Mouse (Mus musculus) erythroblast, adult 5-6 weeks (primary cell): Measurements from ENCODE around the gene Fdps. TPM values are rescaled to one million over a fixed set of nuclear protein-coding genes. Genes with fewer than 3 reads are reported as not detected.
"Not testable (repeated sequence)": the region's sequence is repeated elsewhere in the genome, so short reads cannot be mapped to it uniquely, and the experiment has no call there.

Source experiments
- ATAC-seq: replicated peaks from 2 replicates; pipeline ENCODE4 v1.8.0; 2016; ENCODE audit warnings: moderate number of reproducible peaks, mild to moderate bottlenecking, moderate TSS enrichment, inconsistent platforms; ENCODE audit not compliant: poor library complexity, low FRiP score, severe bottlenecking
- total RNA-seq, 2 experiments: library from RNA; stranded (forward) in 1 of 2; stranded (reverse) in 1 of 2; fragments of 150-400 nt in 1 of 2; fragments of 200-764, 138-1000 nt in 1 of 2; gene quantifications; 2 replicates each; pipeline versions ENCODE4 v1.2.3 to v1.2.4; 2015 to 2017; ENCODE audit warnings: low replicate concordance in 2 of 2

Fdps gene
- total RNA-seq, 2 experiments from 2014 or later, result 33.6 to 47.8 TPM

DNA sequence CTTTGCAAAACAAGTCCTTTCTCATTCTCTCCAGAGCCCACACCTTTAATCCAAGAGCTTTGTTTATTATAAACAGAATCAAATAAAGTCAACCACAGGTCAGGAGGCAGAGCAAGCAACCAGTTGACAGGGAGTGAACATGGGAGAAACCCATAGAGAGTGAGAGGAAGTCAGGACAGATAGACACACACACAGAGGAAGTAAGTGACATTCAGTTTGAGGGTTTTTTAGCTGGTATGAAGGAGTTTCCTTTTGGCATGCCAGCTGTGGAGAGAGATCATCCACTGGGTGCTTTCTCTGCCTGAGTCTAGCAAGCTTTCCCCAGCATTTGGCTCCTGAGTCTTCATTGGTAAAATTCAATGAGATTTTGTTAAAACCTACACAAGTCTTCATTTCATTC, 5.1 kb upstream of the Fdps start:
- ATAC-seq, result no peak

DNA sequence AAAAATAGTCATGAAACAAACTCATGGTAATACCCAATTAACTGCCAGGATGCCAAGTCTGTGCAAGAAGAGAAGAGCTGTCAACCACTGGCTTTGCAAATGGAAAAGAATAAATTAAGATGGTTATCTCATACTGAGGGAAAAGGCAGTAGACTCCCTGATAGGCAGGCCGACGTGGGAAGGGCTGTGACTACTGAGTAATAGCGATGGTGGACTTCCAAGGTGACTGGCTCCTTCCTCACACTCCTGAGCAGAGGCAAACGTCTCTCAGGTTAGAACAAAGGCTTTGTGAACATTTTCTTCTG, 1.5 kb upstream of the Fdps start:
- no peak for ATAC-seq

DNA sequence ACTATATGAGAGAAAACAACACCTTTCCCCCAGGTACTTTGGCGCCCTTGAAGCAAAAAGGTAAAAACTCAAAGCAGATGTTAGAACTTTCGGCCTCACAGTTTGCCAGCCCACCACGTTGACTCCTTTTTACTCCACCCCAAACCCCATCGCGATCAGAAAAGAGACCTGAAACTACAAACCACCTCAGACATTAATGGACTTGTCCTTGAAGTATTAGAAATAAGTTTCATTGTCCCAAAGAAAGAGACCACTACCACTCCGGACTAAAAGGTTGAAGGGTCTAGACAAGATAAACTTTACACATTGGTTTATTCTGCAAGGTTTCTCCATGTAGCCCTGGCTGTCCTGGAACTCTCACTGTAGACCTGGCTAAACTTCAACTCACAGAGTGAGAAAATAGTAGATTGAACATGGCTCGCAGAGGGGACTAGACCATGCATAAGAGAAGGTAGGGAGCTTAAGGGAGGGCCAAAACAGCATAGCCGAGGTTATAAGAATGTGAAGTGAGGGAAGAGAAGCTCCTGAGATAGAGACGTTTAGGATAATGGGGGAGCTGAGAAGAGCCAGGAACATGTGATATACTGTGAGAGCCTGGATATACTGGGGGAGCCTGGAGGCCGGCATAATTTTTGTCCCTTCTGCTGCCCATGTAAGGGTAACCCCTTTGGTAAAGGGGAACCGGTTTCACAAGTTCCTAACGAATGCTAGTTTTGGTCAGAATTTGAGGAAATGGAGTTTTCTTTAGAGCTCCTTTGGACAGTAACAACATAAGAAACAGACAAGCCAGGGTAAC, 934 bp upstream of the Fdps start:
- no peak for ATAC-seq

DNA sequence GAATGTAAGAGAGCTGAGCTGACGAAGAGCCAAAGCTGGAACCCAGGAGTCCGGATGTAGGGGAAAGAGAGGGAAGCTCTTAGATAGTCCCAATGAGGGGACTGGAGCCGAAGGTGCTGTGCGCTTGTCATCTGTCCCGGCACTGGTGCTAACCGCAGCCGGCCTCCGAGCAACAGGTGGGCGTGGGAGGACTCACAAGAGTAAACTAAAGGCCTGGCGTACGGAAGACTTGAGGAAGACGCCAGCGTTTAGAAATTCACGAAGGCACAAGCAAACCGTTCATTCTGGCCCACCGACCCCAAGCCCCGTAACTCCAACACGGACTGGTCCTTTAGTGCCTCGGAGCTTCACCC, 324 bp downstream of the Fdps start:
- ATAC-seq, result peak; percentile 61

DNA sequence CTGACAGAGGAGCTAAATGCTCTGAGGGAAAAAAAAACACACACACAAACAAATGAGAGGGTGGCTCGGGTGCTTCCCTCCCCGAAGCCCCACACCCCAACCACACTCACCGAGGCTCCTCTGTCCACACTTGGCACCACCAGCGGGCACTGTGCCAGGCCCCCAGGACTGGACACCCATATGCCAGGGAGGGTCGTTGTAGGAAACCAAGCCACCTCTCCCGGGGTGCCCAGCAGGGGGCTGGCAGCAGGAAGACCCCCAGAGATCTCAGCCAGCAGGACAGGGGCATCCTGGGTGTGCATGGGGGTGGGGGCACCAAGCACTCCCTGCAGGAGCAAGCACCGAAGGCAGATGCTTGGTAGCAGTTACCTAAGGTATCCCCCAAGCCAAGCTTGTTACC, 948 bp downstream of the Fdps start, which contains the start of gene Gm43738:
TSS of gene Gm43738 (minus strand) at position 289 of the 400 bp plus-strand sequence.
- ATAC-seq, result no peak

DNA sequence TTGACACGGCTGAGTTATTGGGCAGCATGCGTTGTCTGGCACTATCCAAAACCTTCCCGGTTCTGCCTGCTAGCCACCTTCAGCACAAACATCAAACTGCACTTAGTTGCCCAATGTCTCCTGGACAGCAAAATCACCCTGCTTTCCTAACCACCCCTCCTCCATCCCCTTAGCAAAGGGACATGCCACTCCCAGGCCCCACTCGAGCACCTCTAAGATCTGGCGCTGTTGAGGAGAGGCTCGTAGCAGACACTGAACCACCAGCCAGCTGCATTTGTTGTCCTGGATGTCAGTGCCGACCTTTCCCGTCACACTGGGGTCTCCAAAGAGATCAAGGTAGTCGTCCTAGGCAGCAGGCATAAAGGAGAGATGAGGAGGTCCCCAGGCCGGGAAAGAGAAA, 7.7 kb downstream of the Fdps start:
- no peak for ATAC-seq

DNA sequence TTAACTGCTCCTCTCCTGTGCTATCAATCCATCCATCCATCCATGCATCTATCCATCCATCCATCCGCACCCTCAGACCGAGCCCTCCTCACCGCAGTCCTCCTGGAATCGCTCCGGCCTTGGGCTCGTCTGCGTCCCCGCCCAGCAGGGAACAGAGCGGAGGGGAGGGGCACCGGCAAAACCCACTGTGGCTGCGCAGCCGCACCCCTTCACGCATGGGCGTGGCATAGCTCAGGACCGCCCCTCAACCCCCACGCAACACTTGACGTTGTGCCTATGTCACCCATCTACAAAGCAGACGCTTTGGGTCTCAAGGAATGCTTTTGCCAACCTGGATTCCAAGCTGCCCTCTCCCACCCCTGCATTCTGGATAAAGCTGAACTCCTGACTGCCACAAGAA, 8.6 kb downstream of the Fdps start, which contains the start of gene Rusc1:
TSS of gene Rusc1 (minus strand) at position 137 of the 400 bp plus-strand sequence.
- ATAC-seq, result no peak

DNA sequence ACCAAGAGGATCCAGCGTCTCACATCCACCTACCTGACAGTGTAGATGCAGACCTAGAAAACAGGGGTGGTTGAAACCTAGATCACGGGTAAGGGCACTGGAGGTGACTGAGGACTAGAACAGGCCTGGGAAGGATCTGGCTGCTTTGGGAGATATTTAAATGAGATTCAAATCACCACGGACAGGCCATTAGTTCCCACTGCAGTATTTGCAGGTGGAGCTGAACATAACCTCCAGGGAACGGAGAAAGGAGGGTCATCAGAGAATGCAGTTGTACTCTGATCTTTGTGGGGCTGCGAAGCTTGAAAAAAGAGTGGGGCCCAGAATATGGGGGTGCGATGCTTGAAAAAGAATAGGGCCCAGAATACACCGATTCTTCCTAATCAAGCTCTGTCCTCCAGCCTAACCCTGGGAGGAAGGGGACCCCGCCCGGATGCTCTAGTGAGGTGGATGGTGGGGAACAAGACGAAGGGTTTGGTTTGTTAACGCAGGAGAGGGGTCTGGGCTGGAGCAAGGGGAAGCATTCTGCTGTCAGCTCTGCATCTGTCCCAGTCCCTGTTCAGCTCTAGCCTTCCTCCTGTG, 9.2 kb downstream of the Fdps start:
- ATAC-seq, result no peak

DNA sequence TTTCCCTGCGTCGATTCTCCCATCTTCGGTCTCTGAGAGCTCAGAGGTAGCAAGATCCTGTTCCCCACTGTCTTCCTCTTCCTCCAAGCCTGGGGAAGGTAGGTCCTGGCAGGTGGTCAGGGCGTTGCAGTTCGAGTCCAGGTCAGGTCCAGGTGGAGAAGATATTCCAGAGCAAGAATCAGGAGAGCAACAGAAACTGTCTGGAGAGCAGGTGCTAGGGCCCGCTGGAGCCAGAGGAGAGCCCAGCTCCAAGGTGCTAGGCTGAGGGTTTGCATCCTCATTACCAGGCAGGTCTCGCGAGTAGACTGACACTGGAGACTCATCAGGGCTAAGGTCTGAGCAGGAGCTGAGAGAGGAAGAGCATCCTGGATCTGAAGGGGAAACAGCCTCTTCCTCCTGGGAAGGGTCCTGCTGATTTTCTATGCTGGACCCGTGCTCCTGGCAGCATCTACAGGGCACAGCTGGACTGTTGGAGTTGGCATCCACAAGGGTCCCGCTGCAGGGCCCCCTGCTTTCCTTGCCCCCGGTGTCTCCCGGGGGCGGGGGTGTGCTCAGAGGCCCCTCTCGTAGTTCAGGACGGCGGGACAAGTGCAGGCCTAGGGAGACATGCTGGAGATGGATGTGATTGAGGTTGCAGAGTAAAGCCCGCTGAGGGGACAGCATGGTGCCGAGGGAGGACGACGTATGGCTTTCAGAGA, 9.8 kb downstream of the Fdps start:
- no peak for ATAC-seq

DNA sequence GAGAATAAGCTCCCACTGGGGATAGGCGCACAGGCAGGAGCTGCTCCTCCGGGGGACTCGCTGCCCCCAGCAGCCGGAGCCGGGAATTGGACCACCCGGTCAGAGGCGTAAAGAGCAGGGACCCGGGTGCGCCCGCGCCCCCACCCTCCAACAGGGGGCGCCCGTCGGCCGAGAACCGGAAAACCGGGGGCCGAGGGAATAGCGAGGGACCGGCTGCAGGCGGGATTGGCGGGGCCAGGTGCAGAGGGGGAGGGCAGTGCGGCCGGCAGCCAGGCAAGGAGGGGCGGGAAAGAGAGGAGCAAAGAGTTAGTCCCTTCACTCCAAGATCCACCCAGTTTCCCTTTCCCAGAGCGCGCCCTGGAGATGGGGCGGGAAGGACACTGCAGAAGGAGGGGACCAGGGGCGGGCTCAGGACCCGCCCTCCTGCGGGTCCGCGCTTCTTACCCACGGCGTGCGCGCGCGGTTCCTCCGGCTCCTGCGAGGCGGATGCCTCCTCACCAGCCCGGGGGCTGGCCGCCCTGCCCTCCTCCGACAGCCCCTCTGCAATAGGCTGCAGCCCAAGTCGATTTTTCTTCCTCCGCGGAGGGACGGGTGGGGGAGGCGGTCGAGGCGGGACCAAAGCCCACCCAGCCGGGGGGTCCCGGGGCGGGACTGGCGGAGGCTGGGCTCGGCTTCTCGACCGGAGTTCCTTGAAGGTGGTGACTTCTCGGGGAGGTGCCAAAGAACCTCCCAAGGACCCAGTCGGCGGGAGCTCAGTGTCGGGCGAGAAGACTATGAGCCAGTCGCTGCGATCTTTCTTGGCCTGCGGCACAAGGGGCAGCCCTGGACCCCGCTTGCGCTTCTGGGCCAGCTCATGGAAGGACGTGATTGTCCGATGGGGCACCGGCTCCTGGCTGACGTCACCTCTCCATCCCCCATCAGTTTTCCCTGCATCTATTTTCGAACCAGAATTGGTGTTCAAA, 10.8 kb downstream of the Fdps start:
- 0 out of 2 replicates have a peak, but pooled peaks have one; percentile 29 for ATAC-seq

DNA sequence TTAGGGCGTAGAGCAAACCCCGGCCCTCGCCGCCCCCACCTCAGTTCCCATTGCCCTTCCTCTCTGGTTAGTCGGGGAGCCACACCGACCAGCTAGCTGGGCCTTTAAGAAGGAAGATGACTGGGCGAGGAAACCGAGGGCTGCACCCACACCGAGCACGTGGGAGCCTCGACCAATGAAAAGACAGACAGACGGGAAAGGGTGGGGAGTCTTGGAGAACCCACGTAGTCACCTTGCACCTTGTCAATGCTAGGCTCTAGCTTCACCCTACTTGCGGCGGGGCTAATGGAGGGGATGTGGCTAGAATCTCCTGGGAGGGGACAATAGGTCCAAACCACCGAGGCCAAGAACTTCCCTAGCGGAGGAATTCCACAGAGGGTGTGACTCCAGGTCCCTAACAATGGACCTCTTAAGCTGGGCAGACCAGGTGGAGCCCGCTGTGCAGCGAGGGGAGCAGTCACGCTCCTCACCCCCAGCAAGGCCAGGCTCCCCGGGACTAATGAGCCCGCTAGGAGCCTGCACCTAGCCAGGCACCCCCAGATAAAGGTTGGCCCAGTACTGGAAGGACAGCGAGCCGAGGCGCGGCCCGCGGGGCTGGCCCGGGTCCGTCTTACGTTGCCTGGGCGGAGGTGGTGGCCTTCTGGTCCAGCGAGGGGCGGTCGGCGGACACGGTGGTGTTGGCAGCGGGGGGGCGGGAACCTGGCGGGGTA, 11.7 kb downstream of the Fdps start:
- ATAC-seq, result peak; percentile 94

DNA sequence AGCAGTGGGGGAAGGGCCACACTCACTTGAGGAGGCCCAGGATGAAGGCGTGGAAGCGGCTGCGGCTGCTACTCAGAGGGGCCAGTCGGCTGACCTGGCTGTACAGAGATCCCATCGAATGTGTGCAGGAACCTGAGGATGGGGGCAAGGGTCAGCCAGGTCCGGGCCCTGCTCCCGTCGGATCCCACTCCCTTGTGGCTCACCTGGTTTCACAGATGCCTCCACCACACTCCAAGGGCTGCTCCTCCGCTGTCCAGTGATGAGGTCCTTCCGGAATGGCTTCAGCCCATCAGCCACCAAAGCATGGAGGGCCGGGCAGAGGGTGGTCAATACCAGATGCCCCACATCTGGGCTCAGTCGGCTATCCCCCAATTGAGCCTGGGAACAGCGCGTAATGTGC, 12.8 kb downstream of the Fdps start:
- no peak for ATAC-seq

DNA sequence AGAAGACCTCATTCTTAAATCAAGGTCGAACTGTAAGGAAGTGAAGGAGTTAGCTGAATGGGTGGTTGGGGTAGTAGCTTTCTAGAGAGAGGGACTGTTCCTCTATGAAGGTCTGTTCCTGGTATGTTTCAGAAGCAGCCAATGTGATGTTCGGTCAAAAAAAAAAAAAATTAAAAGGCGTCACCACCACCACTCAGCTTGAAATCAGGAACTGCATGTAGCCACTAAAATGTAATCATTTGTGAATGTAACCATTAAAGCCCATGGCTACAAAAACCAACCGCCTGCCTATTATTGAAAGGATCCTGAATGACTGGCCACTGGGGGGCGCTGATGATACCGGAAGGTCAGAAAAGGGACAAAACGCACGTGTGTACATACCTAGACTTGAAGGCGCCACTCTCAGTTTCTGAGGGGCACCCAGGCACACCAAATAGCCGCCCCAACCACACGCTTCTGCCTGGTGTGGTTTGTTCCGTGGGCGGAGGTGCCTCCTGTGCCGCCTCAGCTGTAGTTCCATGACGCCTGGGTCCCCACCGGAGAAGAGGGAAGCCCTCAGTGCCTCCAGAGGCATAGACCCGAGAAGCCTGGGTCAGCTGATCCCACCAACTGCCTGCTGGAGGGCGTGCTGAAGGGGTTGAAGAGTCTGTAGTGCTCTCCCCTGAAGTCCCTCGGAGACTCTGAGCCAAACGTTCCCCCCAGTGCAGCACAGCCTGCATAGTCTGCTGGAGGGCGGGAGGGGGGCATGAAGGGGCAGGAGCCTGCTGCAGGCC, 14.2 kb downstream of the Fdps start:
- no peak for ATAC-seq

DNA sequence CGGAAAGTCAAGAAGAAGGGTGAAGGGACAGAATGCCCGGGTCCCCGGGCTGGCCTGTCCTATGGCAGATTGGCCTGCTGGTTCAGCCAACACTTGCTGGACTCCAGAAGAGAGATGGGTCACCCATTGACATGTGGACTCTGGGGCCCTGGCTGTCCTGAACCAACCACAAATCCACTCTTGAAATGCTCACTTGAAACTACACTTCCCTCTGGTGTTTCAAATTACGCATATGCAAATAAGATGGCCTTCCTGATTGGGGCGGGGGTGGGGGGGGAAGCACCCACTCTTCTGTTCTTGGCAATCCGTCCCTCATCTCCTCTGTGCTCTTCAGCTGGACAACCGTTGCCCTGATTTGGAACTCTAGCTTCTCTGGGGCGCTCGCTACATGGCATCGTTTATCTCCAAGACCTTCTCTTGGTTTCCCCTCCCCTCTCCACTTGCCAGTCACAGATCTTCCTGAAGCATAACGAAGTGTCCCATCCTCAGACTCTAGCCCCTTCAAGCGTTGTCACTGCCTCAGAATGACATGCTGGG, 17.0 kb downstream of the Fdps start:
- ATAC-seq, result no peak

DNA sequence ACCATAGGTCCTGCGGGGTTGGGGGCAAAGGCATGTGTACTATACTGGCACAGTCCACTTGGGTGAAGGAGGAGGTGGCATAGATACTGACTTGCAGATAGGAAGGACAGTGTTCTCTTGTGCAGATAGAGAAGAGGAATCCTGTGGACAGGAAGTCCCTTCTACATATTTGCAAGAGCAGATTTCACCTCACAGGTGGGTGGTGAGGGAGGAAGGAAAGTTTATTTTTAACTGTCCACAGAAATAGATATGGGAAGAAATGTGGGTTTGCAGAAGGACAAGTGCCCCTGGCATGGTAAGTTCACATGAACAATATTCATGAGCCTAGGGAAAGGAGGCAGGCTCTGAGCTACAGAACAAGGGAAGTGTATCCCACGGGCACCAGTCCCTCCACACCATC, 17.6 kb downstream of the Fdps start:
- ATAC-seq, result no peak

DNA sequence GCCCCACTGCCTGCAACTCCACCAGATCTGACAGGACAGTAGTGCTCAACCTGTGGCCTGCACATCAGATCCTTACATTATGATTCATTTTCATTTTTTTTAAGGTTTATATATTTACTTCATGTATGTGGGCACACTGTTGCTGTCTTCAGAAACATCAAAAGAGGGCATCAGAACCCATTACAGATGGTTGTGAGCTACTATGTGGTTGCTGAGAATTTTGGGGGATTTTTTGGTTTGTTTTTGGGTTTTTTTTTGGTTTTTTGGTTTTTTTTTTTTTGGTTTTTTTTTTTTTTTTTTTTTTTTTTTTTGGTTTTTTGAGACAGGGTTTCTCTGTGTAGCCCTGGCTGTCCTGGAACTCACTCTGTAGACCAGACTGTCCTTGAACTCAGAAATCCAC, 19.5 kb downstream of the Fdps start:
- ATAC-seq, result not testable (repeated sequence)

DNA sequence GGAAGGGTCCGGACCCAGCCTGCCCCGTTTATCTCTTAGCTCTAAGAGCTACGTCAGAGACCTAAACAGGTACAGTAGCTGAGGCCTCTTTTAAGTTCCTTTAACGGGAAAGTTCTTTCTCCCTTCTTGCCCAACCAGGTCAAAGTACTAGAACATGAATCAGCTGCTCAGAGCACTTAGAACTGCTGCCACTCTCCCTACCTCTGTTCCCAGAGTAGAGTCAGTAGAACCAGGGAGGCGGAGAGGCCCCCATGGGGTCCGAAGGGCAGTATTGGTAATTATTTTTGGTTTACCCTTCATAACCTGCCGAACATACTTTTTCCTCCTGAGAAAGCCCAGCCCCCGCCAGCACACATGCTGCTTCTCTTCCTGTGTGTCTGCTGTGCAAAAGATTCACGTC, 24.4 kb downstream of the Fdps start:
- no peak for ATAC-seq

DNA sequence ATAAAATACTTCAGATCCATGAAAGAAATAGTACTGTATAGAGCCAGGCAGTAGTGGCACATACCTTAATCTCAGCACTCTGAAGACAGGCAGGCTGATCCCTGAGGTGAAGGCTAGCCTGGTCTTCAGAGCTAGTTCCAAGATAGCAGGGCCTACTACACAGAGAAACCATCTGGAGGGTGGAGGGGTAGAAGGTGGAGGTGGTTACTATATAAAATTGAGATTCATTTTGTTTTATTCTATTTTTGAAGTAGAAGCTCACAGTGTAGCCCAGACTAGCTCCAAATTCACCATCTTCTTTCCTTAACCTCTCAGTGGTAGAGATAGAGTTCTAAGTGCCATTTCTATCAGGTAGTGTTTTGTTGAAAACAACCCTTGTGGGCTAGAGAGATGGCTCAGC, 34.5 kb downstream of the Fdps start:
- no peak for ATAC-seq
